Mouse (Mus musculus) lung, embryonic 14.5 days (tissue): Measurements from ENCODE around the gene Fars2. TPM values are rescaled to one million over a fixed set of nuclear protein-coding genes. Genes with fewer than 3 reads are reported as not detected.

Experiments
- ATAC-seq: fragments of 200-750 bp; cut with Nextera tagmentation; 2 replicates; pipeline ENCODE4 v1.8.0; 2017; ENCODE audit warnings: mild to moderate bottlenecking, moderate TSS enrichment, moderate library complexity; ENCODE audit not compliant: insufficient read depth
- DNase-seq: peaks from one replicate; pipeline ENCODE4 v3.0.0-alpha.2; 2015
- H3K27ac ChIP-seq: fragments of 300-500 bp; sonication (generic); 2 replicates; pipeline ENCODE4 v1.5.1; 2014; ENCODE audit warnings: low read depth, mild to moderate bottlenecking, moderate library complexity
- H3K27me3 ChIP-seq: fragments of 300-500 bp; sonication (generic); 2 replicates; pipeline ENCODE4 v1.6.1; 2014; ENCODE audit warnings: low read length, control low read depth; ENCODE audit not compliant: insufficient read depth
- H3K36me3 ChIP-seq: fragments of 300-500 bp; sonication (generic); 2 replicates; pipeline ENCODE4 v1.6.1; 2014; ENCODE audit warnings: control low read depth; ENCODE audit not compliant: insufficient read depth
- H3K4me1 ChIP-seq: fragments of 300-500 bp; sonication (generic); 2 replicates; pipeline ENCODE4 v1.6.1; 2014; ENCODE audit warnings: antibody characterized with exemption, control low read depth; ENCODE audit not compliant: insufficient read depth
- H3K4me2 ChIP-seq: fragments of 300-500 bp; sonication (generic); 2 replicates; pipeline ENCODE4 v1.6.1; 2014; ENCODE audit warnings: mild to moderate bottlenecking
- H3K4me3 ChIP-seq: fragments of 300-500 bp; sonication (generic); 2 replicates; pipeline ENCODE4 v1.5.1; 2014; ENCODE audit warnings: low read depth, low read length
- H3K9ac ChIP-seq: fragments of 300-500 bp; sonication (generic); 2 replicates; pipeline ENCODE4 v1.6.1; 2014
- H3K9me3 ChIP-seq: fragments of 300-500 bp; sonication (generic); 2 replicates; pipeline ENCODE4 v1.6.1; 2016; ENCODE audit warnings: low read depth, low read length, control low read depth
- CTCF ChIP-seq: IDR thresholded peaks from 2 replicates; pipeline ENCODE4 v1.5.1; 2016; ENCODE audit warnings: antibody characterized with exemption, low read depth
- WGBS: fragments of 180-500 bp; shearing (Covaris S2); extraction: QIAGEN DNeasy Blood & Tissue Kit; methylation state at CpG from one replicate; pipeline ENCODE4 v1.1.7; 2014; 5-methylcytosine and 5-hydroxymethylcytosine counted together
- polyA plus RNA-seq: library from polyadenylated mRNA; unstranded; fragments of >200 nt; fragmentation: Nextera tagmentation; extraction: Ambion mirVana; gene quantifications from 2 replicates; pipeline ENCODE4 v1.2.1, GENCODE M21; 2014

Gene Fars2
- polyA plus RNA-seq, 1 experiment from 2014 or later = 29.3 TPM

GRCm38 (mm10) chr13:36505730-36506129 lies 388.5 kb downstream of the Fars2 start:
- WGBS = 84% methylated on average over 6 of the region's 6 CpGs
- no peak for DNase-seq
- Histone ChIP-seq H3K9me3 (no peaks in the 10 kb centered on the region), H3K4me1 (no peaks in the 10 kb centered on the region), H3K9ac (no peak overlapping the region), H3K36me3 (no peaks in the 10 kb centered on the region), H3K4me3 (no peak overlapping the region), H3K4me2 (no peak overlapping the region), H3K27me3 (no peaks in the 10 kb centered on the region), H3K27ac (no peak overlapping the region)
- TF ChIP-seq CTCF = no peak
- ATAC-seq = no peak

GRCm38 (mm10) chr13:36506315-36506714 lies 389.1 kb downstream of the Fars2 start:
- DNase-seq (peak; percentile 28), ATAC-seq (no peak)
- TF ChIP-seq CTCF = no peak
- no peak overlapping the region for H3K27ac ChIP-seq
- 57% methylated on average over 5 of the region's 5 CpGs for WGBS
- H3K4me2 ChIP-seq = no peak overlapping the region
- no peak overlapping the region for H3K9ac ChIP-seq
- H3K36me3 ChIP-seq = no peaks in the 10 kb centered on the region
- H3K4me3 ChIP-seq = no peak overlapping the region
- no peaks in the 10 kb centered on the region for H3K4me1 ChIP-seq
- H3K27me3 ChIP-seq = no peaks in the 10 kb centered on the region
- H3K9me3 ChIP-seq = no peaks in the 10 kb centered on the region

GRCm38 (mm10) chr13:36510161-36510560 lies 392.9 kb downstream of the Fars2 start:
- no peak for TF ChIP-seq CTCF
- Histone ChIP-seq H3K4me1 (no peaks in the 10 kb centered on the region), H3K27ac (no peak overlapping the region), H3K36me3 (no peaks in the 10 kb centered on the region), H3K27me3 (no peaks in the 10 kb centered on the region), H3K4me2 (no peak overlapping the region), H3K9ac (no peak overlapping the region), H3K4me3 (no peak overlapping the region), H3K9me3 (no peaks in the 10 kb centered on the region)
- 69% methylated on average over 2 of the region's 2 CpGs for WGBS
- ATAC-seq (no peak), DNase-seq (no peak)

GRCm38 (mm10) chr13:36513126-36513525 lies 395.9 kb downstream of the Fars2 start:
- WGBS = 74% methylated on average over 1 of the region's 1 CpGs
- no peak overlapping the region for H3K4me3 ChIP-seq
- H3K27me3 ChIP-seq = no peaks in the 10 kb centered on the region
- TF ChIP-seq CTCF = no peak
- DNase-seq (no peak), ATAC-seq (no peak)
- H3K9me3 ChIP-seq = no peaks in the 10 kb centered on the region
- no peaks in the 10 kb centered on the region for H3K4me1 ChIP-seq
- no peaks in the 10 kb centered on the region for H3K36me3 ChIP-seq
- H3K9ac ChIP-seq = no peak overlapping the region
- no peak overlapping the region for H3K4me2 ChIP-seq
- no peak overlapping the region for H3K27ac ChIP-seq

GRCm38 (mm10) chr13:36518144-36518571 lies 400.9 kb downstream of the Fars2 start:
- DNase-seq = no peak
- ATAC-seq = no peak
- no peaks in the 10 kb centered on the region for H3K27me3 ChIP-seq
- 48% methylated on average over 9 of the region's 9 CpGs for WGBS
- no peak overlapping the region for H3K4me3 ChIP-seq
- H3K36me3 ChIP-seq = no peaks in the 10 kb centered on the region
- no peak overlapping the region for H3K4me2 ChIP-seq
- no peaks in the 10 kb centered on the region for H3K4me1 ChIP-seq
- H3K27ac ChIP-seq = no peak overlapping the region
- no peak overlapping the region for H3K9ac ChIP-seq
- no peak for TF ChIP-seq CTCF
- H3K9me3 ChIP-seq = no peaks in the 10 kb centered on the region

- 86% methylated on average over 4 of the region's 4 CpGs for WGBS
These were observed 410.5 kb downstream of the Fars2 start for GRCm38 (mm10) chr13:36527761-36528160.

GRCm38 (mm10) chr13:36528223-36528895 lies 411.1 kb downstream of the Fars2 start:
- Histone ChIP-seq H3K4me3 (no peak overlapping the region), H3K27ac (peak overlapping the region; percentile 27; the same call in 1 of the 2 replicates), H3K9ac (no peak overlapping the region), H3K27me3 (no peaks in the 10 kb centered on the region), H3K4me2 (no peak overlapping the region), H3K36me3 (no peaks in the 10 kb centered on the region), H3K4me1 (0 out of 2 replicates have a peak, but pooled peaks cover 3% of the 10 kb centered on the region), H3K9me3 (no peaks in the 10 kb centered on the region)
- no peak for TF ChIP-seq CTCF
- ATAC-seq (peak; percentile 29; the same call in 1 of the 2 replicates), DNase-seq (peak; percentile 32)
- WGBS = 29% methylated on average over 8 of the region's 8 CpGs

More at GRCm38 (mm10) chr13:36527761-36528160, 410.5 kb downstream of the Fars2 start:
- H3K27me3 ChIP-seq = no peaks in the 10 kb centered on the region
- H3K9ac ChIP-seq = no peak overlapping the region
- TF ChIP-seq CTCF = no peak
- H3K4me2 ChIP-seq = no peak overlapping the region
- no peak overlapping the region; the same call in 1 of the 2 replicates for H3K27ac ChIP-seq
- ATAC-seq (no peak), DNase-seq (no peak)
- H3K9me3 ChIP-seq = no peaks in the 10 kb centered on the region
- no peaks in the 10 kb centered on the region for H3K36me3 ChIP-seq
- 0 out of 2 replicates have a peak, but pooled peaks cover 3% of the 10 kb centered on the region for H3K4me1 ChIP-seq
- no peak overlapping the region for H3K4me3 ChIP-seq
